Mouse (Mus musculus): ENCODE measurements around the gene Etnppl. TPM values are rescaled to one million over a fixed set of nuclear protein-coding genes. Genes with fewer than 3 reads are reported as not detected.

Etnppl gene
- polyA plus RNA-seq, 1 experiment, result 22.5 TPM

- TF ChIP-seq POLR2A (IDR thresholded peaks at IDR 0.05; ENCODE audit: extremely low read depth, insufficient read depth, low read length) (no peak), CTCF (IDR thresholded peaks at IDR 0.05; ENCODE audit: extremely low read depth, insufficient read depth, low read length) (no peak)
- H3K27ac ChIP-seq (ENCODE audit: insufficient read depth, low read length), result no peak overlapping the region
- H3K4me1 ChIP-seq (ENCODE audit: control insufficient read depth, insufficient read depth, low read length), result no peaks in the 10 kb centered on the region
- no peak overlapping the region for H3K4me3 ChIP-seq (ENCODE audit: insufficient read depth, low read length)
Measured at GRCm38 (mm10) chr3:130595050-130595449, 22.2 kb upstream of the Etnppl start.

DNA sequence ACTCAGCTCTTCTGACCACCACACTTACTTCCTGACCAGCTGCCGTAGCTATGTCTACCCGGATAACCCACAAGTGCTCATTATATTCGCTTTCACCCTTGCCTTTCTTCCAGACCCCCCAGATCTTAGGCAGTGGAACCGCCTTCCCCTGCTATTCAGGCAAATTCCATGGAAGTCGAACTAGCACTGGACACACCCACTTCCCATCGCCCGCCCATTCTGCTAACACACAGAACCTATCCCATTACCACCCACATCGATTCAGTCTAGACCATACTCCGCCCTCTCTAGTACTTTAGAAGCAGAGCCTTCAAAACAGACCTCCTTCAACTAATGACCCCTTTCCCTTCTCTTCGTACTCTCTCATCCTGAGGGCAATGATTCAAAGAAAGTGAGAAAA, 15.8 kb upstream of the Etnppl start:
- Histone ChIP-seq H3K4me3 (ENCODE audit: insufficient read depth, low read length) (no peak overlapping the region), H3K4me1 (ENCODE audit: control insufficient read depth, insufficient read depth, low read length) (no peaks in the 10 kb centered on the region), H3K27ac (ENCODE audit: insufficient read depth, low read length) (no peak overlapping the region)
- no peak for TF ChIP-seq POLR2A (IDR thresholded peaks at IDR 0.05; ENCODE audit: extremely low read depth, insufficient read depth, low read length)
- no peak for TF ChIP-seq CTCF (IDR thresholded peaks at IDR 0.05; ENCODE audit: extremely low read depth, insufficient read depth, low read length)

- no peak overlapping the region for H3K4me3 ChIP-seq (ENCODE audit: insufficient read depth, low read length)
- no peak for TF ChIP-seq POLR2A (IDR thresholded peaks at IDR 0.05; ENCODE audit: extremely low read depth, insufficient read depth, low read length)
- peak; percentile 70 for TF ChIP-seq CTCF (IDR thresholded peaks at IDR 0.05; ENCODE audit: extremely low read depth, insufficient read depth, low read length)
- H3K27ac ChIP-seq (ENCODE audit: insufficient read depth, low read length), result no peak overlapping the region
- no peaks in the 10 kb centered on the region for H3K4me1 ChIP-seq (ENCODE audit: control insufficient read depth, insufficient read depth, low read length)
Measured at GRCm38 (mm10) chr3:130607924-130608323, 9.3 kb upstream of the Etnppl start.

GRCm38 (mm10) chr3:130614444-130614843, 2.8 kb upstream of the Etnppl start:
- TF ChIP-seq POLR2A (IDR thresholded peaks at IDR 0.05; ENCODE audit: extremely low read depth, insufficient read depth, low read length) (no peak), CTCF (IDR thresholded peaks at IDR 0.05; ENCODE audit: extremely low read depth, insufficient read depth, low read length) (no peak)
- Histone ChIP-seq H3K27ac (ENCODE audit: insufficient read depth, low read length) (no peak overlapping the region), H3K4me3 (ENCODE audit: insufficient read depth, low read length) (no peak overlapping the region), H3K4me1 (ENCODE audit: control insufficient read depth, insufficient read depth, low read length) (no peaks in the 10 kb centered on the region)

GRCm38 (mm10) chr3:130615625-130616024, 1.6 kb upstream of the Etnppl start:
- Histone ChIP-seq H3K4me1 (ENCODE audit: control insufficient read depth, insufficient read depth, low read length) (no peaks in the 10 kb centered on the region), H3K27ac (ENCODE audit: insufficient read depth, low read length) (no peak overlapping the region), H3K4me3 (ENCODE audit: insufficient read depth, low read length) (no peak overlapping the region)
- TF ChIP-seq POLR2A (IDR thresholded peaks at IDR 0.05; ENCODE audit: extremely low read depth, insufficient read depth, low read length), result no peak
- no peak for TF ChIP-seq CTCF (IDR thresholded peaks at IDR 0.05; ENCODE audit: extremely low read depth, insufficient read depth, low read length)

DNA sequence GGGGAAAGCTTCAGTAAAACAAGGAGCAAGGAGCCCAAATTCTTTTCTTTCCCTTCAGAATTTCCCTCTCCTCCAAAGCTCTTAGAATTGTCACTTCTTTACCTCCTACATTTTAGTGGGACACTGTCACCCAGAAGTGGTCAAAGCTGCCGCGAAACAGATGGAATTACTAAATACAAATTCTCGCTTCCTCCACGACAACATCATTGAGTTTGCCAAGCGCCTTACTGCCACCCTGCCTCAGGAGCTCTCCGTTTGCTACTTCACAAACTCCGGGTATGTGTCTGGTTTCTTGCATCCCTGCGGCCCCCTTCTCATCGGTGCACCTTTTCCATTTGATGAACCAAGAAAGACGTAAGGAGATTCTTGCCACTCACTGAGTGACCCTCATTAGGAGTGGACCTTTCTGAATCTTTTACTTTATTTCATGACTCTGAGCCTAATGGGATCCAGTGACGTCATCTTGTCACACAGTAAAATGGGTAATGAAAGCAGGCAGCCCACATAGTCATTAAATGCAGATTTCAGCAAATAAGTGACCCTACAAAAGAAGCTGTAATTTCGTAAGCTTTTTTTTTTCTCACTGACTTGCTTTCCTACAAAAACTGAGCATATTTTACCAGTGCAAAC, 3.4 kb downstream of the Etnppl start:
- peak overlapping the region; percentile 7; the same call in 1 of the 2 replicates for H3K4me3 ChIP-seq (ENCODE audit: insufficient read depth, low read length)
- TF ChIP-seq CTCF (IDR thresholded peaks at IDR 0.05; ENCODE audit: extremely low read depth, insufficient read depth, low read length) (no peak), POLR2A (IDR thresholded peaks at IDR 0.05; ENCODE audit: extremely low read depth, insufficient read depth, low read length) (no peak)
- H3K27ac ChIP-seq (ENCODE audit: insufficient read depth, low read length), result no peak overlapping the region
- no peaks in the 10 kb centered on the region for H3K4me1 ChIP-seq (ENCODE audit: control insufficient read depth, insufficient read depth, low read length)

DNA sequence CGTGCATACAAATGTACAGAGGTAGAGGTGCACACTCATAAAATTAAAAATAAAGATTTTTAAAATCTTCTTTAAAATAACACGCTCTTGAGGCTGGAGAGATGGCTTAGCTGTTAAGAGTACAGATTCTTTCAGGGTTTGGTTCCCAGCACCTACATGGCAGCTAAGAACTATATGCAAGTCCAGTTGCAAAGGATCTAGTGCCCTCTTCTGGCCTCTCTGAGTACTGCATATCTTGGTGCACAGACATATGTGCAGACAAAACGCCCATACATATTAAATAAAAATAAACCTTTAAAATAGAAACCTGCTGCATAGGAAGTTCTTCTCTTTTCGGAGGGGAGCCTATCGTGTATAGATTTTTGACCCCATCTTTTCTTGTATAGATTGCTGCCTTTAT, 11.1 kb downstream of the Etnppl start:
- Histone ChIP-seq H3K27ac (ENCODE audit: insufficient read depth, low read length) (no peak overlapping the region), H3K4me3 (ENCODE audit: insufficient read depth, low read length) (no peak overlapping the region), H3K4me1 (ENCODE audit: control insufficient read depth, insufficient read depth, low read length) (no peaks in the 10 kb centered on the region)
- TF ChIP-seq CTCF (IDR thresholded peaks at IDR 0.05; ENCODE audit: extremely low read depth, insufficient read depth, low read length) (no peak), POLR2A (IDR thresholded peaks at IDR 0.05; ENCODE audit: extremely low read depth, insufficient read depth, low read length) (no peak)

- Histone ChIP-seq H3K27ac (ENCODE audit: insufficient read depth, low read length) (no peak overlapping the region), H3K4me1 (ENCODE audit: control insufficient read depth, insufficient read depth, low read length) (no peaks in the 10 kb centered on the region), H3K4me3 (ENCODE audit: insufficient read depth, low read length) (no peak overlapping the region)
- TF ChIP-seq CTCF (IDR thresholded peaks at IDR 0.05; ENCODE audit: extremely low read depth, insufficient read depth, low read length), result no peak
- TF ChIP-seq POLR2A (IDR thresholded peaks at IDR 0.05; ENCODE audit: extremely low read depth, insufficient read depth, low read length), result no peak
Measured at GRCm38 (mm10) chr3:130633859-130634258, 16.6 kb downstream of the Etnppl start.

DNA sequence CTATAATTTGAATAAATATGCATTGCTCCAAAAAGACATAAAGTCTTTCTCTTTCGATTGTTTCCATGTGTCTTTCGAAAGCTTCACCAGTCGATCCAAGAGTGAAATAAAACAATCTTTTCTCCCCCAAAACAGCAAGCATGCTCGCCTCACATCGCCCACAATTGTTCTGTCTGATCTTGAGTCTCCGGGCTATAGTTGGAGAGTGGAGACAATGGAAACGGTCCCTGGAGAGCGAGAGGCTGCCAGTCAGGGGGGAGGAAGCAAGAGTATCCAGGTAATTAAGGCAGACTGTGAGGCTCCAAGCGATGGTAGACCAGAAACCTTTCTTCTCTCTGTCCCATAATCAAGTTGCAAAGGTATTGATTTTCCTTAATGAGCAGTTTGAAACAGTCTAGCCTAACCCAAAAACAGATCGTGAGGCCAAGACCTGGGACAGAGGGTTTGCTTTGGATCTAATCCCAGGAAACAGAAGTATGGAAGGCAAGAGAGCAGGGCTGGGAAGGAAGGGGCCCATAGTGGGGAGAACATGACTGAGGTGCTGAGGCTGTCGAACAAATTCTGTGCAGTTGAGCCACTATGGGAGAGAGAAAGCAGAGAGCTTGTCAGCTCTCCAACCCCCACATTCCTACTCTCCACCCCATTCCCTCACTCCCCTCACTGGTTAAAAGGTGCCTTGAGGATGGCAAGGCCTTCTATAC, 29.0 kb downstream of the Etnppl start:
- no peak overlapping the region for H3K4me3 ChIP-seq (ENCODE audit: insufficient read depth, low read length)
- no peak for TF ChIP-seq CTCF (IDR thresholded peaks at IDR 0.05; ENCODE audit: extremely low read depth, insufficient read depth, low read length)
- TF ChIP-seq POLR2A (IDR thresholded peaks at IDR 0.05; ENCODE audit: extremely low read depth, insufficient read depth, low read length), result no peak
- H3K4me1 ChIP-seq (ENCODE audit: control insufficient read depth, insufficient read depth, low read length), result no peaks in the 10 kb centered on the region
- H3K27ac ChIP-seq (ENCODE audit: insufficient read depth, low read length), result no peak overlapping the region

DNA sequence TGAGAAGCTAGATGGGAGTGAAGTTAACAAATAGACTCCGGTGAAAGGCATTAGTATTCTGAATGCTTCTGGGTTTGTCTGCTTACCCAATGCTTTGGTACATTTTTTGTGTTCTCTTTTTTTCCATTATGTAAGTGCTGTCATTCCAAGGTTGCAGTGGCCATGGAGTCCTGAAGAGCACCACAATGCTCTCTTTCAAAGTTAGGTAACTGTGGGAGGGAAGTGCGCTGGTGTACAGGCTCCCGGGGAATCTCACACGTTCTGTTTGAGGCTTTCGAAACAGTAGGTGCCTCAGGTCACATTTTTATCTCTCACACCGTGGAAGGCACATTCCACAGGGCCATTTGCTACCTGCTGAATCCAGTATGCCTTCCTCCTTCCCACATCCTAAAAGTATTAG, 32.3 kb downstream of the Etnppl start:
- H3K4me1 ChIP-seq (ENCODE audit: control insufficient read depth, insufficient read depth, low read length), result no peaks in the 10 kb centered on the region
- TF ChIP-seq POLR2A (IDR thresholded peaks at IDR 0.05; ENCODE audit: extremely low read depth, insufficient read depth, low read length) (no peak), CTCF (IDR thresholded peaks at IDR 0.05; ENCODE audit: extremely low read depth, insufficient read depth, low read length) (no peak)
- H3K27ac ChIP-seq (ENCODE audit: insufficient read depth, low read length), result no peak overlapping the region
- no peak overlapping the region for H3K4me3 ChIP-seq (ENCODE audit: insufficient read depth, low read length)
